Mouse (Mus musculus): ENCODE data around the gene Fn3krp. TPM values are rescaled to one million over a fixed set of nuclear protein-coding genes. Genes with fewer than 3 reads are reported as not detected.
A peak's percentile ranks its signal among the peaks of the same experiment; 100 is the strongest.

The Fn3krp gene
- polyA plus RNA-seq, 1 experiment from 2014 or later: 4.6 TPM

DNA sequence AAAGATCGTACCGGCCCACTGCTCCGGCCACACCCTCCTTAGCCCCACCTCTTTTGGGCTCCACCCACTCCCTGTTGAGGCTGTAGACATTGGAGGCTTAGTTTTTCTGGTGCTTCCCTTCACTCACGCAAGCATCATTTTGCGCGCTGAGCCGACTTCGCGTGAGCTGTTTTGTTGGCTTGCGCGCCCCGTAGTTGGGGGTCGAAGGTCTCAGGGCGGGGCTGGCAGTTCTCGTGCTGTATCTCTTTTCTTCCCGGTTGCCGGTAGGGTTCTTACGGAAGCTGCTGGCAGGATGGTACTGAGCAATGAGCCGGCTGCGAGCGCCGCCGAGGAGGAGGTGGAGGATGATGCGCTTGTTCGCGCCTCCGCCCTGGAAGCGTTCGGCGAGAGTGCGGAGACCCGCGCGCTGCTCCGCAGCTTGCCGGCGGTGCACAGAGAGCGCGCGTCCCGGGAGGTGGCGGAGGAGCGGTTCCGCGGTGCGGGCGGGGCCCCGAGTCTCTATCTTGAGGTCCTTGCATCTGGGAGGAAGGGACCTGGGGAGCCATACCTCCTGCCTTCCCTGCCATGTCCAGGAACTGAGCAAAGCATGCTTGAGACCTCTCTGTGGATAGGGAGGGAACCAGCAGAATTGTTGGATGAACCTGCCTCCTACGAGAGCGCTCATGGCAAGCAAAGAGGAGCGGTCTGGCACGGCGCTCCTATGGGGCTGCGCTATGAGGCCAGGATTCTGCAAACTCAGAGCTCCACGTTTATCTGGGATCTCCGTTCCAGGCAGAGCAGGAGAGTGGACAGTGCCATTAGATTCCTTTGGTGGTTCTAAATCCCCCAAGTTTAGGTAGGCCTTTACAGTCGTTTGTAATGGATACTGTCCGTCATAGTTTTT lies 30.8 kb downstream of the Fn3krp start, which contains the start of gene Tbcd:
Gene Tbcd (plus strand): TSS at position 197 of the 883 bp plus-strand sequence.
- peaks cover 20% of the 10 kb centered on the region for H3K36me3 ChIP-seq
- H3K4me2 ChIP-seq: peak within 1 kb of the TSS; percentile 85
- H3K27ac ChIP-seq (replicated peaks): peak within 1 kb of the TSS; percentile 70
- peak within 1 kb of the TSS; percentile 87 for H3K4me3 ChIP-seq
- peak within 1 kb of the TSS; percentile 84 for H3K9ac ChIP-seq
- H3K9me3 ChIP-seq: no peaks in the 10 kb centered on the region
- under 1% methylated on average over 58 of the region's 58 CpGs for WGBS
- H3K27me3 ChIP-seq (replicated peaks): peaks cover 3% of the 10 kb centered on the region; the same call in 1 of the 2 replicates
- H3K4me1 ChIP-seq: peaks cover 18% of the 10 kb centered on the region
- peak; percentile 79 for ATAC-seq (ENCODE audit: extremely low read depth, insufficient number of reproducible peaks, low FRiP score, low TSS enrichment)

DNA sequence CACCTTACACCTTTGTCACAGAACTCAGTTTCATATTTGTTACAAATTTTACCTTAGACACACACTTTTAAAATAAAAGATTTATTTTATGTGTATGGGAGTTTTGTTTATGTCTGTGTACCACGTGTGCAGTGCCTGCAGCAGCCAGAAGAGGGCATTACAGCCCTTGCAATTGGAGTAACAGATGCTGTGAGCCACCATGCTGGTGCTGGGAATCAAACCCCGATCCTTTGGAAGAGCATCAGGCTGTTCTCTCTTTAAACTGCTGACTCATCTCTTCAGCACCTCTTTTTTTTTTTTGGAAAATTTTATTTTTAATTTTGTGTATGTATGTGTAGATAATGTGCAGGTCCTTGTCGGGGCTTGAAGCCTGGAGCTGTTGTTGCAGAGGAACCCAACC lies 36.7 kb downstream of the Fn3krp start:
- no peak for ATAC-seq (ENCODE audit: extremely low read depth, insufficient number of reproducible peaks, low FRiP score, low TSS enrichment)
- no peak overlapping the region for H3K27ac ChIP-seq (replicated peaks)
- H3K9me3 ChIP-seq: no peaks in the 10 kb centered on the region
- H3K36me3 ChIP-seq: peaks cover 77% of the 10 kb centered on the region
- no peak overlapping the region for H3K4me2 ChIP-seq
- no peak overlapping the region for H3K4me3 ChIP-seq
- peaks cover 5% of the 10 kb centered on the region for H3K4me1 ChIP-seq
- H3K9ac ChIP-seq: no peak overlapping the region
- WGBS: 85% methylated on average over 3 of the region's 3 CpGs
- H3K27me3 ChIP-seq (replicated peaks): no peaks in the 10 kb centered on the region

DNA sequence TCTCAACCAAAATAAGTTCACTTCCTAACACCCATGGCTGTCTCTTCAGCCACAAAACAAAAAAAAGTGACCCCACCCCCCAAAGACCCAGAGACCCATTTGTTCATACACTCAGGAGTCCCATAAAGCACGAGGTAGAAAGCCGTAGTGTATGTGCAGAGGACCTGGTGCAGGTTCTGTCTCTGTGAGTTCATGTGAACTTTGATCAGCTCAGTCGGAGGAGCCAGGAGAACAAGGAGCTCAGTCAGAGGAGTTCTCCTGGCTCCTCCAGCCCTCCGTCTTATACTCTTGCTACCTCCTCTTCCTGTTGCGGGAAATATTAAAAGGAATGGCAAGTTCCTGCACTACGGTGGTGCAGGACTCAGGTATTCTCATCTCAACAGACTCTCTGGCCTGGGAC lies 46.2 kb downstream of the Fn3krp start:
- H3K9ac ChIP-seq: no peak overlapping the region
- no peak overlapping the region for H3K4me3 ChIP-seq
- WGBS: 88% methylated on average over 6 of the region's 6 CpGs
- H3K4me1 ChIP-seq: no peaks in the 10 kb centered on the region
- peaks cover 52% of the 10 kb centered on the region for H3K36me3 ChIP-seq
- no peak overlapping the region for H3K4me2 ChIP-seq
- no peaks in the 10 kb centered on the region for H3K9me3 ChIP-seq
- H3K27me3 ChIP-seq (replicated peaks): no peaks in the 10 kb centered on the region
- H3K27ac ChIP-seq (replicated peaks): no peak overlapping the region
- ATAC-seq (ENCODE audit: extremely low read depth, insufficient number of reproducible peaks, low FRiP score, low TSS enrichment): no peak

DNA sequence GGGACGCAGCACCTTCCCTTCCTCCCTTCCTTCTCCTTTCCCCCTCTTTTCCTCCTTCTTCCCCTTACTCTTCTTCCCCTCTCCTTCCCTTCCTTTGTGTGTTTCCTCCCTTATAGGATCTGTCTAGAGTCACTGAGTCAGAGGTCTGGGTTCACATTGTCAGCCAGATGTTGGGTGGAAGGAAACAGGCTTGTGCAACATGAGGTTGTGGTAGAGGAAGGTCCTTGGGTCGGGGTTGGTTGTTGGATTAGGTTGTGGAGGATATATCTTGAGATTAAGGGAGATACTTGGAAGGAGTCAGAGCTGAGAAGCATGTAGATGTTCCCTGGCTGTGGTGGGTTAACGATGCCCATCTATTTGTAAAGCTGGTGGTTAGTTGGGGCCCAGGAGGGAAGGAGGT lies 53.6 kb downstream of the Fn3krp start:
- Histone ChIP-seq H3K4me2 (no peak overlapping the region), H3K4me3 (no peak overlapping the region), H3K4me1 (no peaks in the 10 kb centered on the region), H3K36me3 (peaks cover 32% of the 10 kb centered on the region), H3K27me3 (replicated peaks) (no peaks in the 10 kb centered on the region), H3K9me3 (no peaks in the 10 kb centered on the region), H3K9ac (no peak overlapping the region), H3K27ac (replicated peaks) (no peak overlapping the region)
- no peak for ATAC-seq (ENCODE audit: extremely low read depth, insufficient number of reproducible peaks, low FRiP score, low TSS enrichment)
- 81% methylated on average over 3 of the region's 3 CpGs for WGBS

DNA sequence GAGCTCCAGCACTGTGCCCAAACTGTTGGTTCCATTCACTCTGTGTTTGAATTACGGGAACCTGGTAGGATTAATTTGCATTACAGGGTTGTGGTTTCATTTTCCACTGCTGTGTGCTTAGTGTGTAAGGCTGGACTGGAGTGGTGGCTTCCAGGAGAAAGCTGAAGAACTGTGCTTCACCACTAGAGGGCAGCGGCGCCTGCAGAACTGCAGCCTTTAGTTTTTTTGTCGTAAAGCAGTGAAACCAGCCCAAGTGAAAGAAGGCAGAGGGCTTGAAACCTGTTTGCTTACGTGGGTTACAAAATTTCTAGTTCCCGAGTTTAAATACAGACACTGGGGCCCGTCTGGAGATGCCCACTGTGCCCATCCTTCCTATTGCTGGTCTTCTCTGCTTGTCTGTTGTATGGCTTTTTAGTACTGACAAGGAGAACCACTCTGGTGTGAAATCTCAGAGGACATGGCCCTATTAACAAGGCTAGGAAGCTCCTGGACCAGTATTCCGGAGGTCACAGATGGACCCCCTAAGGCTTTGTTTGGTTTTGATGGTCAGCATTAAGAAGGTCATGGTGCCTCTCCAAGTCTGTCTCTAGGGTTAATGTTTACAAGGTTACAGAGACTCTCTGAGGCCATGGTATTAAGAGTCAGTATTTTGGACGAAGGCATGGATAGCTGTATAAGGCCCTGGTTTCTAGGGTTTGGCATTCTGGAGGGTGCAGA lies 54.7 kb downstream of the Fn3krp start:
- ATAC-seq (ENCODE audit: extremely low read depth, insufficient number of reproducible peaks, low FRiP score, low TSS enrichment): no peak

DNA sequence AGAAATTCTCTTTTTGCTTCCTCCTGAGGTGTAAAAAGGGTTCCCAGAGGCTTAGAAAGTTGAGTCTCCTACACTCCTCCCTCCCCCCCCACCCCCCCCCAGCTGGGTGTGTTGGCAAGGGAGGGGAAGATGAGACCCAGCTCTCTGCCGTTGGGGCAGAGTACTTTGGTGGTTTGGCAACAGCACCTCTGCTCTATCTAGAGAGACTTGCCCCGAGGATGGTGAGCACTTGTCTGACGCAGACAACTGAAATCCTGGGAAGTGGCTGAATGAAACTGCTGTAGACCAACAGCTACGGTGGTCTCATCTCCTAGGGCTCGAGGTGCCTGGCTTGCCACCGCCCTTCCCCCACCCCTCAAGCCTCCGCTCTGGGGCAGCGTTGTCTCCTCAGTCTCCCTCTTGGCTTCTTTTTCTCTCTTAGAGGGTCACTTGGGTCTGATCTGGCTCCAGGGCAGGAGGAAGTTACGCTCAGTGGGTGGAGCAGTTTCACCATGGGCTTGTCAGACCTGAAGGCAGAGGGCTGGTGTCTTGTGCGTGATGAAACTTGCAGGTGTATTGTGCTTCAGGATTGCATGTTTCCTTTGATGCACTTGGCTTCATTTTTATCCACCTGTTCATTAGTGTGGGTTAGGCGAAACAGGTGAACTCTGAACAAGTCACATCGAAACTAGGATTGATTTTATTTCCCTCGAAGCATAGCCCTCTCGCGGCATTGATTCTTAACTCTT lies 58.4 kb downstream of the Fn3krp start:
- H3K4me2 ChIP-seq: no peak overlapping the region
- H3K9me3 ChIP-seq: no peaks in the 10 kb centered on the region
- ATAC-seq (ENCODE audit: extremely low read depth, insufficient number of reproducible peaks, low FRiP score, low TSS enrichment): no peak
- H3K9ac ChIP-seq: no peak overlapping the region
- no peak overlapping the region for H3K27ac ChIP-seq (replicated peaks)
- no peaks in the 10 kb centered on the region for H3K4me1 ChIP-seq
- WGBS: 83% methylated on average over 15 of the region's 15 CpGs
- peaks cover 29% of the 10 kb centered on the region for H3K36me3 ChIP-seq
- no peak overlapping the region for H3K4me3 ChIP-seq
- H3K27me3 ChIP-seq (replicated peaks): no peaks in the 10 kb centered on the region

More for the DNA sequence above, 54.7 kb downstream of the Fn3krp start:
- Histone ChIP-seq H3K4me1 (no peaks in the 10 kb centered on the region), H3K9me3 (no peaks in the 10 kb centered on the region), H3K4me3 (no peak overlapping the region), H3K9ac (no peak overlapping the region), H3K36me3 (peaks cover 27% of the 10 kb centered on the region), H3K4me2 (no peak overlapping the region), H3K27ac (replicated peaks) (no peak overlapping the region), H3K27me3 (replicated peaks) (no peaks in the 10 kb centered on the region)
- 31% methylated on average over 9 of the region's 9 CpGs for WGBS

Small RNA genes lying within 50 kb of the gene (microRNA-seq; reads per million reads assigned to microRNA genes)
- not detected for gene Mir7236

Other genes with a start within 250 kb of the Fn3krp start
- 7.6 and 8.4 TPM in 2 replicates for gene Hexdc, start 217.0 kb upstream of the Fn3krp start, polyA plus RNA-seq (2015; fragmentation: Nextera tagmentation; extraction: Ambion mirVana)
- 28.4 and 34.6 TPM in 2 replicates for gene Ogfod3, start 216.7 kb upstream of the Fn3krp start, polyA plus RNA-seq (2015; fragmentation: Nextera tagmentation; extraction: Ambion mirVana)
- gene Cybc1, start 192.1 kb upstream of the Fn3krp start, polyA plus RNA-seq (2015; fragmentation: Nextera tagmentation; extraction: Ambion mirVana): 21.5 and 21.6 TPM in 2 replicates
- gene Narf, start 184.1 kb upstream of the Fn3krp start, polyA plus RNA-seq (2015; fragmentation: Nextera tagmentation; extraction: Ambion mirVana): 46.1 and 52.9 TPM in 2 replicates
- 5.0 and 5.1 TPM in 2 replicates for gene Foxk2, start 161.4 kb upstream of the Fn3krp start, polyA plus RNA-seq (2015; fragmentation: Nextera tagmentation; extraction: Ambion mirVana)
- gene Wdr45b, start 67.0 kb upstream of the Fn3krp start, polyA plus RNA-seq (2015; fragmentation: Nextera tagmentation; extraction: Ambion mirVana): 70.9 and 72.7 TPM in 2 replicates
- 4.6 and 5.0 TPM in 2 replicates for gene Rab40b, start 33.1 kb upstream of the Fn3krp start, polyA plus RNA-seq (2015; fragmentation: Nextera tagmentation; extraction: Ambion mirVana)
- gene Fn3k, start 13.5 kb downstream of the Fn3krp start, polyA plus RNA-seq (2015; fragmentation: Nextera tagmentation; extraction: Ambion mirVana): 8.9 and 9.6 TPM in 2 replicates
- 21.0 and 22.1 TPM in 2 replicates for gene Tbcd, start 30.5 kb downstream of the Fn3krp start, polyA plus RNA-seq (2015; fragmentation: Nextera tagmentation; extraction: Ambion mirVana)
- 0.05 and 0.37 TPM in 2 replicates for gene Zfp750, start 97.9 kb downstream of the Fn3krp start, polyA plus RNA-seq (2015; fragmentation: Nextera tagmentation; extraction: Ambion mirVana)

Data from heart, embryonic 13.5 days (tissue).